Mouse (Mus musculus) sigmoid colon, adult 10 weeks (tissue): ENCODE measurements around the gene Cox16. TPM values are rescaled to one million over a fixed set of nuclear protein-coding genes. Genes with fewer than 3 reads are reported as not detected.

Source experiments
- polyA plus RNA-seq: library from polyadenylated mRNA; stranded (reverse); fragments of 350-450 nt; fragmentation: Illumina TruSeq; extraction: RNeasy Lipid Tissue Mini Kit (QIAGEN cat#74804); gene quantifications from one replicate; pipeline ENCODE4 v1.2.3, GENCODE M21; 2014; ENCODE audit warnings: low read depth, low replicate concordance

Gene Cox16
- 258 TPM for polyA plus RNA-seq

GRCm38 (mm10) chr12:81484727-81485191 lies at the start of gene Cox16:
Gene Cox16 (minus strand): TSS chr12:81485127.

GRCm38 (mm10) chr12:81532316-81533028 lies 47.5 kb upstream of the Cox16 start, which contains the start of the genes Gm20498 and Synj2bp:
Gene Gm20498 (minus strand): TSS chr12:81532905.
Gene Synj2bp (minus strand): TSS chr12:81532911.

GRCm38 (mm10) chr12:81421846-81422245 lies 63.1 kb downstream of the Cox16 start, which contains the start of gene Adam4:
Gene Adam4 (minus strand): TSS chr12:81421946.

GRCm38 (mm10) chr12:81379364-81379763 lies 105.6 kb downstream of the Cox16 start, which contains the start of gene Gm4787:
Gene Gm4787 (minus strand): TSS chr12:81379464.

GRCm38 (mm10) chr12:81332875-81333421 lies 152.0 kb downstream of the Cox16 start, which contains the start of gene Slc8a3:
Gene Slc8a3 (minus strand): TSS chr12:81333180.

Other genes with a start within 250 kb of the Cox16 start
- 0.95 TPM for gene Slc8a3, start 151.9 kb downstream of the Cox16 start, polyA plus RNA-seq
- 4.5 TPM for gene Gm4787, start 105.7 kb downstream of the Cox16 start, polyA plus RNA-seq
- gene Adam4, start 63.2 kb downstream of the Cox16 start, polyA plus RNA-seq, result 3.7 TPM
- gene Gm20498, start 47.8 kb upstream of the Cox16 start, polyA plus RNA-seq, result 10.2 TPM
- gene Synj2bp, start 47.8 kb upstream of the Cox16 start, polyA plus RNA-seq, result 232 TPM
- gene Adam21, start 83.3 kb upstream of the Cox16 start, polyA plus RNA-seq, result not detected
- gene Med6, start 109.9 kb upstream of the Cox16 start, polyA plus RNA-seq, result 83.3 TPM
- gene Ttc9, start 146.1 kb upstream of the Cox16 start, polyA plus RNA-seq, result 1.2 TPM